Mouse (Mus musculus) spleen, adult 2 months (tissue): Measurements from ENCODE around the gene Afdn. TPM values are rescaled to one million over a fixed set of nuclear protein-coding genes. Genes with fewer than 3 reads are reported as not detected.

Experiments
- DNase-seq, 2 experiments: peaks; one replicate each; pipeline versions ENCODE4 v3.0.0 to v3.0.0-alpha.2; 2012 to 2021; ENCODE audit warnings: low spot score in 2 of 2, low read depth in 1 of 2
- H3K27ac ChIP-seq: fragments of 200-500 bp; 2 replicates; pipeline ENCODE4 v1.5.1; 2012; ENCODE audit warnings: low read length, inconsistent platforms; ENCODE audit not compliant: insufficient read depth
- H3K27me3 ChIP-seq: fragments of 200-500 bp; 2 replicates; pipeline ENCODE4 v1.6.1; 2012; ENCODE audit warnings: mild to moderate bottlenecking, moderate library complexity, low read length, inconsistent platforms; ENCODE audit not compliant: control insufficient read depth, insufficient read depth
- H3K36me3 ChIP-seq: fragments of 200-500 bp; 2 replicates; pipeline ENCODE4 v1.6.1; 2012; ENCODE audit warnings: mild to moderate bottlenecking, low read length, inconsistent platforms; ENCODE audit not compliant: control insufficient read depth, insufficient read depth
- H3K4me1 ChIP-seq: fragments of 200-500 bp; 2 replicates; pipeline ENCODE4 v1.6.1; 2011; ENCODE audit warnings: inconsistent platforms; ENCODE audit not compliant: control insufficient read depth, insufficient read depth, insufficient read length
- H3K4me3 ChIP-seq: fragments of 200-500 bp; 2 replicates; pipeline ENCODE4 v1.5.1; 2011; ENCODE audit warnings: mild to moderate bottlenecking, inconsistent platforms; ENCODE audit not compliant: insufficient read depth, insufficient read length; ENCODE audit errors: extremely low read depth
- CTCF ChIP-seq: fragments of 200-500 bp; IDR thresholded peaks from 2 replicates; pipeline ENCODE4 v1.5.1; 2011; ENCODE audit warnings: mild to moderate bottlenecking, inconsistent platforms; ENCODE audit not compliant: insufficient read depth, insufficient read length, insufficient replicate concordance; ENCODE audit errors: extremely low read depth
- POLR2A ChIP-seq: fragments of 200-500 bp; IDR thresholded peaks from 2 replicates; pipeline ENCODE4 v1.6.1; 2011; ENCODE audit warnings: low read depth, low read length, inconsistent platforms
- WGBS: fragments of 180-500 bp; shearing (Covaris S2); methylation state at CpG from one replicate; pipeline ENCODE4 v1.1.7; 2018; 5-methylcytosine and 5-hydroxymethylcytosine counted together
- polyA plus RNA-seq: library from polyadenylated mRNA; depleted of rRNA; stranded (reverse); fragments of >200 nt; gene quantifications from 2 replicates; pipeline ENCODE4 v1.2.3, GENCODE M21; 2012

The Afdn gene
- polyA plus RNA-seq, 1 experiment, result 6.3 TPM

DNA sequence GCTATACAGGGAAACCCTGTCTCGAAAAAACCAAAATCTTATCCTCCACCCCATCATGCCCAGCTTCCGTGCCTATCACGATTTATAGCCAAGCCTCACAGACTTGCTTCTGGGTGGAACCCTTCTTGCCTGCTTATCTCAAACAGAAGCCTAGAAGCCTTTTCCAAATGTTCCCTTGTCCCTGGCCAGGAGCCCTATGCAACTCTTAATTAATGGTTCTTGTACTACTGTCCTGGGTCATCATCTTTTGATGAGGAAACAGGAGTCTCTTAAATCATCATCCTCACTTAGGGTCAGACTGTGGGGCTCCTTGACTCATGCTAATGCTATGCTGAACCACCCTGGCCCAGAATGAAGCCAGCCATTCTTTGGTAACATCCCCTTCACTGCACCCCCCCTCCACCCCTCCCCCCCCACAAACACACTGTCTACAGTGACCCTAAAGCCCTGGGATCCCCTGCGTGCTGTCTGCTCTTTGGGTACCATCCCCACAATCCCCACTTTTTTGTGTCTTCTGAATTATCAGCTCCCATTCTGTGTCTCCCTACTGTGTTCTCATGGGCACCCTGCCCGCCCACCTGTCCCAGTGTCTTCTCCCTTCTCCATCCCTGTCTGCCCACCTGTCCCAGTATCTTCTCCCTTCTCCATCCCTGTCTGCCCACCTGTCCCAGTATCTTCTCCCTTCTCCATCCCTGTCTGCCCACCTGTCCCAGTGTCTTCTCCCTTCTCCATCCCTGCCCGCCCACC, 29.2 kb upstream of the Afdn start:
- Histone ChIP-seq H3K27me3 (no peaks in the 10 kb centered on the region), H3K4me1 (no peaks in the 10 kb centered on the region), H3K4me3 (no peak overlapping the region), H3K27ac (no peak overlapping the region), H3K36me3 (no peaks in the 10 kb centered on the region)
- TF ChIP-seq POLR2A (no peak), CTCF (no peak)
- 85% methylated on average over 6 of the region's 6 CpGs for WGBS
- DNase-seq, result no peak

DNA sequence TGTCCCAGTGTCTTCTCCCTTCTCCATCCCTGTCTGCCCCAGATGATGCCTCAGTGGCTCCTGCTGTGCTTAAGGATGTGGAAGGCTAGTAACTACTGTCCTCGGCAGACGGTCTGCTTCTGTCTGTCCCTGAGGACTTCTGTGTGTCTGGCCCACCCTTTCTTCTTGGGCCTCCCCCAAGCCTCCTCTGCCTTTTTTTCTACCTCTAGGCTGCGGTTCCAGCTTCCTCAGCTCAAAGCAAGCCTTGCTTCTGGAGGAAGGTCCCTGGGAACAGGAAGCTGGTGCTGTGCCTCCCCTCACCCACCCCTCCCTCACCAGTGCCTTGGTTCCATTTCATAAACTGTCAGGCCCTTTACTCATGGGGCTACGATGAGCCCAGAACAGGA, 28.6 kb upstream of the Afdn start:
- H3K27ac ChIP-seq, result no peak overlapping the region
- TF ChIP-seq POLR2A (no peak), CTCF (no peak)
- WGBS, result 10% methylated on average over 4 of the region's 4 CpGs
- no peaks in the 10 kb centered on the region for H3K36me3 ChIP-seq
- no peaks in the 10 kb centered on the region for H3K27me3 ChIP-seq
- no peak for DNase-seq
- no peaks in the 10 kb centered on the region for H3K4me1 ChIP-seq
- H3K4me3 ChIP-seq, result no peak overlapping the region

DNA sequence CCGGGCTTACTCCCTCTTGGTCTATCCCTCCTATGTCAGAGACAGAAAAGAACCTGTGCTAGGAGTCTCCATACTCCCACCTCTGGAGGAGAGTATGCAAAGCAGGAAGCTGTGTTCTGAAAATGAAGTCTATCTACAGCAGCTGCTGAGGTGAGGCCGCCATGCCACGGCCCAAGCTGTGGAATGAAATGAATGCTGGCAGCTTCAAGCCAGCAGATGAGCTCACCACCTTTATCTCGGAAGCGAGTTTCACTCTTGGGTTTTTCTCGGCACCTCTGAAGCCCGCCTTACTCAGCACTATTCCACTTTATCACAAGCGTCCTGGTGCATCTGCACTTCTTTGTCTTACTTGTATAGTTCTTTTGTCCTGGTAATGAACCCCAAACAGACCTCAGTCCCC, 27.7 kb upstream of the Afdn start:
- 86% methylated on average over 8 of the region's 8 CpGs for WGBS
- no peak for DNase-seq
- TF ChIP-seq CTCF (no peak), POLR2A (no peak)

DNA sequence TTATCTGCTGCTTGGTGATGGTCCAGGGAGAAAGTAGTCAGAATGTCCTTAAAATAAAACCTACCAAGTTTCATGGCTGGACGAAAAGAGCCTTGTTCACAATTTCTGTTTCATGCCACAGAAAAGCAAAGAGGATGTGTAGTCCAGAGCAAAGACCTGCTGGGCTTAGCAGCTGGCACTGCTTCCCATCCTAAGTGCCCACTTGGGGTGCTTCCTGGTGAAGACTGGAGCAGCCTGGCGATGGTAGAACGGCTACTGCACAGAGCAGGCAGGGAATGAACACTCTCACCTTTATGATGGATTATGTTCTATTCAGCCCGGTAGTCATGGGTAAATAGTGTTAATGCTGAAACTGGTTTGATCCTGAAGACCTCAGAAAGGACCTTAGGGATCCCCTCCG, 26.4 kb upstream of the Afdn start:
- H3K36me3 ChIP-seq, result no peaks in the 10 kb centered on the region
- no peaks in the 10 kb centered on the region for H3K4me1 ChIP-seq
- no peak overlapping the region for H3K27ac ChIP-seq
- H3K27me3 ChIP-seq, result no peaks in the 10 kb centered on the region
- WGBS, result 88% methylated on average over 5 of the region's 5 CpGs
- DNase-seq, result no peak
- H3K4me3 ChIP-seq, result no peak overlapping the region
- TF ChIP-seq CTCF (no peak), POLR2A (no peak)

More for the DNA sequence above, 27.7 kb upstream of the Afdn start:
- no peak overlapping the region for H3K4me3 ChIP-seq
- H3K36me3 ChIP-seq, result no peaks in the 10 kb centered on the region
- no peaks in the 10 kb centered on the region for H3K4me1 ChIP-seq
- no peaks in the 10 kb centered on the region for H3K27me3 ChIP-seq
- no peak overlapping the region for H3K27ac ChIP-seq

DNA sequence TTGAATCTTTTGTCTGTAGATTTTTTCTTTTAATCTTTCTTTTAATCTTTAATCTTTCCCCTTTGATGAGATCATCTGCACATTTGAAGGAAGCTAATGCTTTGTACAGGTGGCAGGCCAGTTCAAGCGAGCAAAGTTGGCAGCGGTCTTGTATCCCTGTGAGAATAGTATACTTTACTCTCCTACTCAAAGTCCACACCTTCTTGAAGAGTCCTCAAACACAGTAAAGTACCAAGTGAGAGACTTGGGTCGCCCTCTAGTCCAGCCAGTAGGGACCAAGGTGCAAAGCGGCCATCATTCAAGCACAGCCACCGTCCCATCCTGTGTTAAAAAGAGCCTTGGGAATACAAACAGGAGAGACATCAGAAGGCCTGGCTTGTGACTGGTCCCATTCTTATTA, 25.3 kb upstream of the Afdn start:
- Histone ChIP-seq H3K4me1 (no peaks in the 10 kb centered on the region), H3K27me3 (no peaks in the 10 kb centered on the region), H3K27ac (no peak overlapping the region), H3K36me3 (no peaks in the 10 kb centered on the region), H3K4me3 (no peak overlapping the region)
- 85% methylated on average over 5 of the region's 5 CpGs for WGBS
- DNase-seq, result no peak
- TF ChIP-seq POLR2A, result no peak
- TF ChIP-seq CTCF, result no peak

DNA sequence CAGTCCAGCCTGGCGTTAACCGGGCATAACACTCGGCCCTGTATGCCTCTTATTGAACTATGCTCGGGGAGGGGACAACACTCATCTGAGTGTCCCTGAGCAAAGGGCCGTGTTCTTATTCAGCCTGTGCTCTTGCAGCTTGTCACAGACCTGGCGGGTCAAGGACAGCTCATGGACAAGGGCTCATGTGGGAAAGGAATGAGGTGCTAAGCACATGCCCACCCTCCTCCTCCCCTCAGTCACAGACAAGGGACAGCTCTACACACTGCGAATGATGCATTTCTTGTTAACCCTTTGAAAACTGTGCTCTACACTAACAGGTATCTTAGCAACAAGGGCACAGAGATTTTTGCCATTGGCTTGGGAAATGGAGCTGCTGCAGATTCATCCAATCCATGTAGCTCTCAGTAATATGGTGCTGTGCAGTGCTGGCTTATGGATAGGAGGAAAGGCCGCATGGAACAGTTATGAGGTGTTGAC, 24.5 kb upstream of the Afdn start:
- Histone ChIP-seq H3K27ac (no peak overlapping the region), H3K27me3 (no peaks in the 10 kb centered on the region), H3K36me3 (no peaks in the 10 kb centered on the region), H3K4me3 (no peak overlapping the region), H3K4me1 (no peaks in the 10 kb centered on the region)
- WGBS, result 89% methylated on average over 8 of the region's 8 CpGs
- DNase-seq, result no peak
- TF ChIP-seq POLR2A (no peak), CTCF (no peak)

DNA sequence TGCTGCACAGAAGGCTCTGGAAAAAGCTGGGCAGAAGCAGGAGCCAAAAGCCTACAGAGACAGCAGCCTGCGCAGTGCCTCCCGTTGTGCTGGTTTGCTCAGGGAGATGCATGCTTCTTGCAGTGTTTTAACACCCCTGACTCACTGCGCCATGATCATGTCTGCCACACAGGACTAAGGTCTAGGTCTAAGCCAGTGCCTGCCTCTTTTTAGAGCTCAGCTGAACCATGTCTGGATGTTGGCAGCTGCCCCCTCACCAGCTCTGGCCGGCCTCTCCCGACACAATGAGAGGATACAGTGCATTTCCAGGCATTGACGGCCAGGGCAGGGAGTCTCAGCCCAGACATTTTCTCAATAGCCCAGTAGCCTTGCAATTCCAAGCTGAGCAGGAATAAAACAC, 23.0 kb upstream of the Afdn start:
- H3K27me3 ChIP-seq, result no peaks in the 10 kb centered on the region
- no peaks in the 10 kb centered on the region for H3K36me3 ChIP-seq
- H3K27ac ChIP-seq, result no peak overlapping the region
- 88% methylated on average over 6 of the region's 6 CpGs for WGBS
- DNase-seq, result no peak
- TF ChIP-seq CTCF, result no peak
- no peak for TF ChIP-seq POLR2A
- H3K4me1 ChIP-seq, result no peaks in the 10 kb centered on the region; the same call in 1 of the 2 replicates
- H3K4me3 ChIP-seq, result no peak overlapping the region
